Mouse (Mus musculus) brain, embryonic 14.5 days (tissue): Measurements from ENCODE around the gene Osbpl7.

Source experiments
- CTCF ChIP-seq: fragments of 200-500 bp; IDR thresholded peaks from 2 replicates; pipeline ENCODE4 v1.5.1; 2012; ENCODE audit warnings: inconsistent platforms, mild to moderate bottlenecking, moderate library complexity, borderline replicate concordance; ENCODE audit not compliant: insufficient read depth, insufficient read length; ENCODE audit errors: extremely low read depth
- POLR2A ChIP-seq: fragments of 200-500 bp; IDR thresholded peaks from 2 replicates; pipeline ENCODE4 v1.6.1; 2012; ENCODE audit warnings: mild to moderate bottlenecking, inconsistent platforms, borderline replicate concordance; ENCODE audit not compliant: poor library complexity, insufficient read depth, insufficient read length, severe bottlenecking; ENCODE audit errors: extremely low read depth

- TF ChIP-seq CTCF (no peak), POLR2A (no peak)
These were observed 16.6 kb upstream of the Osbpl7 start for GRCm38 (mm10) chr11:97033781-97034180.
